Mouse (Mus musculus) kidney, postnatal 10 days (tissue): ENCODE measurements around the gene Gstp2.

ENCODE experiments used
- DNase-seq: peaks from one replicate; pipeline ENCODE4 v3.0.0; 2021; ENCODE audit warnings: mixed read lengths

Gstp2 gene

GRCm38 (mm10) chr19:4003641-4004040 is 42.2 kb downstream of the Gstp2 start:
- DNase-seq: no peak

GRCm38 (mm10) chr19:4003112-4003511 is 42.7 kb downstream of the Gstp2 start, which contains the start of gene Doc2g:
TSS of gene Doc2g (plus strand) at chr19:4003313.
- DNase-seq: no peak

GRCm38 (mm10) chr19:4001752-4002151 is 44.1 kb downstream of the Gstp2 start:
- no peak for DNase-seq

- no peak for DNase-seq
Observed at GRCm38 (mm10) chr19:4000949-4001525, 44.8 kb downstream of the Gstp2 start.

- peak; percentile 98 for DNase-seq
Observed at GRCm38 (mm10) chr19:4000119-4000900, 45.5 kb downstream of the Gstp2 start, which contains the start of the genes Nudt8 and Gm49405. TSS of gene Nudt8 (plus strand) at chr19:4000580. TSS of gene Gm49405 (plus strand) at chr19:4000626.

- DNase-seq: no peak
Observed at GRCm38 (mm10) chr19:3999121-3999730, 46.6 kb downstream of the Gstp2 start.

- DNase-seq: no peak
Observed at GRCm38 (mm10) chr19:3998335-3998734, 47.5 kb downstream of the Gstp2 start.

GRCm38 (mm10) chr19:3997231-3997630 is 48.6 kb downstream of the Gstp2 start:
- no peak for DNase-seq

GRCm38 (mm10) chr19:3996747-3997146 is 49.1 kb downstream of the Gstp2 start:
- no peak for DNase-seq

- no peak for DNase-seq
Observed at GRCm38 (mm10) chr19:3996106-3996505, 49.7 kb downstream of the Gstp2 start.

GRCm38 (mm10) chr19:3995505-3995904 is 50.3 kb downstream of the Gstp2 start:
- DNase-seq: no peak

GRCm38 (mm10) chr19:3994932-3995331 is 50.9 kb downstream of the Gstp2 start:
- no peak for DNase-seq

GRCm38 (mm10) chr19:3992416-3992815 is 53.4 kb downstream of the Gstp2 start, which contains the start of gene Tbx10:
TSS of gene Tbx10 (plus strand) at chr19:3992752.
- no peak for DNase-seq

GRCm38 (mm10) chr19:3991966-3992365 is 53.9 kb downstream of the Gstp2 start:
- DNase-seq: no peak

GRCm38 (mm10) chr19:3991562-3991961 is 54.3 kb downstream of the Gstp2 start:
- DNase-seq: no peak

- DNase-seq: no peak
Observed at GRCm38 (mm10) chr19:3990804-3991203, 55.0 kb downstream of the Gstp2 start.
